Mouse (Mus musculus) heart, adult 2 months (tissue): ENCODE data around the gene Fgf12.

Experiments used
- CTCF ChIP-seq: fragments of 200-600 bp; IDR thresholded peaks from 2 replicates; pipeline ENCODE4 v1.8.1; 2022; ENCODE audit warnings: antibody characterized with exemption, mild to moderate bottlenecking, moderate library complexity
- EP300 ChIP-seq: fragments of 200-500 bp; IDR thresholded peaks from 2 replicates; pipeline ENCODE4 v1.6.1; 2011; ENCODE audit warnings: low read depth, low read length, control low read depth; ENCODE audit not compliant: insufficient read depth

GRCm38 (mm10) chr16:28391283-28391682 lies 361.6 kb downstream of the Fgf12 start:
- no peak for TF ChIP-seq CTCF
- TF ChIP-seq EP300, result no peak
